Mouse (Mus musculus): ENCODE measurements around the gene Hey2. TPM values are rescaled to one million over a fixed set of nuclear protein-coding genes. Genes with fewer than 3 reads are reported as not detected.
A peak's percentile ranks its signal among the peaks of the same experiment; 100 is the strongest.

Gene Hey2
- 1 to 10 TPM; 4.9 to 6.1 TPM for total RNA-seq (2021)

DNA sequence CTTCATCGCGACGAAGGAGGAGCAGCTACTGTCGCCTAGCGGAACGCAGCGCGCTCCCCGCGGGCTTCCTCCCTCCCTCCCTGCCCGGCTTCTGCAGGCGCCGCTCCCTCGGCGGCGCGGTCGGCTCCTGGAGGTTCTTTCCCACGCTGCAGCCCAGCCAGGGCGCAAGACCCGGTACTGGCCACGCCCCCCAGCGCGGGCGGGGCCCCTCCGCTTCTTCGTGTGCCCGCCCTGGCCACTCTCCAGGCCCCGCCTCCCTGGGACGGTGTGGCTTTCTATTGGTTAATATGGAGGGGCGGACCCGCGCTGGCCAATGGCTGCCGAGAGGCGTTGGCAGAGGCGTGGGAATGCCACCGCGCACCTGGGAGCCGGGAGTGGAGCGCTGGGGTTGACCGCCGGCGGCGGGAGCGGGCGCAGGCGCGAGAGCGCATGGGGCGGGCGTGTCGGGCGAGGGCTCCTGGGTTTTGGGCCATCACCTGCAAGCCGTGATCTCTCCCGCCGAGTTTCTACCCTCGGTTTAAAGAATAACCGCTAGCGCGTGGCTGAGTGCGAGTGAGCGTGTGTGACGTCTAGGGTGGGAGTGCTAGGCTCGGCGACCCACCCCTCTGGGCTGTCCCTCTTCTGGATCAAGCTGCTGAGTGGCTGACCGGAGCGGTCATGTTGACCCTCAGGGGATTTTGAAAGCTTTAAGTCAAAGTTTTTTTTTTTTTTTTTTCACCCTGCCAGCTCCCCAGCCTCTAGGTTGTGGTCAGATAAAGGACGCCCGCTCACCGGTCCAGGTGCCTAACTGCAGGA is at the start of gene Hey2:
TSS of gene Hey2 (minus strand) at position 159 of the 795 bp plus-strand sequence.
- DNase-seq (ENCODE audit: extremely low spot score in 1 of 2, low spot score in 1 of 2) = peak; percentile 98

DNA sequence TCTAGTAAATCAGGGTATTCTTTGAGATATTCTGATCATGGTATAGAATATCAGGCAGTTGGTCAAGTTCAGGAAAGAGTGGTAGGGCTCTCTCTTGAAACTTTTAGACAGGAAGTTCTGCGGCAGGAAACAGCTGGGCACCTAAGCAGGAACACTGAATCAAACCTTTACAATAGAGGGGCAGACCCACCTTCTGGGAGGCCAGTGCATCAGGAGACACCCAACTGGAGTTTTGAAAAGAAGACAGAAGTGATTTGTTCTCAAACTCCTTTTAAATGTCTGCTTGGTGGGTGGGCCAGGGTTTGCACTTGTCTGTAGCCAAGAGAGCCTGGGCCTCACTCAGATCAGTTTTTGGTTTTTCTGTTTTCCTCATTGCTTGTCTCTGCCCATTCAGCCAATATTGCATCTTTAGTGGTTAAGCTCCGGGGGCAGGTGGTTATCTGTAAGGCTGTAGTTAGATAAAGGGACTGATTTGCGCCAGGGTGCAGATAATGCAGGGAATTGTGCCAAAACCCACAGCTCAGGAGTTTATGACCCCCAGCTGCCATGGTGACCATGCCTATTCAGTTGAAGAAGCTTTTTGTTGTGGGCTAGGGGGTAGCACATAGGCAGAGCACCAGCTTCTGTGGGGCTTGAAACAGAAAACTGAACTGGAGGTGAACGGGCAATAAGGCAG is 40.6 kb upstream of the Hey2 start:
- no peak for DNase-seq (ENCODE audit: extremely low spot score in 1 of 2, low spot score in 1 of 2)

DNA sequence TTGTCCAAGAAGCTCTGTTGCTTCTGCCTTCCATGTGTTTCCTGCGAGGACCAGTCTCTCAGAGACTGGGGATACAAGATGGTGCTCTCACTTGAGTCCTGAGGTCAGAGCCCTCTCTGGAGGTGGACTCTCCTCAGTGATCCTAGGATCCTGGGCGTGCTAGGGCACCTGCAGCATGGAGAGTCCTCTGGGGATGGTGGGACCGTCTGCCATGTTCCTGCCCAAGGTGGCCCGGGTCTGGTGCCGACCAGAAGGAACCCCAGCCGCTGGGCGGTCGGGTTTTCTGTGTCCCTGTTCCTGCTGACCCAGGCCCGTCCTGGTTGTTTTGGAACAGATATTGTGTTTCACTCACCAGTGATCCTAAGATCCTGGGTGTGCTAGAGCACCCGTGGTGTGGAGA is 38.5 kb upstream of the Hey2 start:
- DNase-seq (ENCODE audit: extremely low spot score in 1 of 2, low spot score in 1 of 2) = no peak

DNA sequence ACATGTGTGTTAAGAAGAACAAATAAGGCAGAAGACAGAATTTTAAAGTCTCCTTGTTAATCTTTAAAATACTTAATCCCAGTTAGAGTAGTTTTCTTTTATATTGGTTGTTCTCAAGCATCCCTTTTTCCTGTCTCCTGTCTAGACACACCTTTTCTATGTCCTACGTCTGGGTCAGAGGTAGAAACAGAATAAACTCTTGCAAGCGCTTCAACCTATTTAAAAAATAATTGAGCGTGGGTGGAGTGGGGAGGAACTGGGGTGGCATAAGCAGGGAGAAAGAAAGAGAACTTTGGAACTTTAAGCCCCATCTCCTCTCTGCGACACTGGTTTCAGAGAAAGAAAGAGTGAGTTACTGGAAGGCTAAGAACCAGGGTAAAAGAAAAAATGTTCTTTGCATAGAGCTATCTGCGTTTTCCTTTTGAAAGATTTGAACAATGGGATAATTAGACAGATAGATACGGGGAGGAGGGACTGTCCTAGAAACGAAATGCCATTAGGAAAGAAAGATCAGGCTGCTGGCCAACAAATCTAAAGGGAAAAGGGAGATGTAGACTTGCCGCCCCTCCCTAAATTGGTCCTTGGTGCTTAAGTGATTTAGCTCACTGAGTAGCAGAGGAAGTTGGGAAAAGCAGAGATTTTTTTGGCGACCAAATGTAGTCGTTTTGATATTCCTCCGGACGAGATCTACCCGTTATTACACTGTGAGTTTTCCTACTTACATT is 2.7 kb upstream of the Hey2 start:
- DNase-seq (ENCODE audit: extremely low spot score in 1 of 2, low spot score in 1 of 2) = no peak

DNA sequence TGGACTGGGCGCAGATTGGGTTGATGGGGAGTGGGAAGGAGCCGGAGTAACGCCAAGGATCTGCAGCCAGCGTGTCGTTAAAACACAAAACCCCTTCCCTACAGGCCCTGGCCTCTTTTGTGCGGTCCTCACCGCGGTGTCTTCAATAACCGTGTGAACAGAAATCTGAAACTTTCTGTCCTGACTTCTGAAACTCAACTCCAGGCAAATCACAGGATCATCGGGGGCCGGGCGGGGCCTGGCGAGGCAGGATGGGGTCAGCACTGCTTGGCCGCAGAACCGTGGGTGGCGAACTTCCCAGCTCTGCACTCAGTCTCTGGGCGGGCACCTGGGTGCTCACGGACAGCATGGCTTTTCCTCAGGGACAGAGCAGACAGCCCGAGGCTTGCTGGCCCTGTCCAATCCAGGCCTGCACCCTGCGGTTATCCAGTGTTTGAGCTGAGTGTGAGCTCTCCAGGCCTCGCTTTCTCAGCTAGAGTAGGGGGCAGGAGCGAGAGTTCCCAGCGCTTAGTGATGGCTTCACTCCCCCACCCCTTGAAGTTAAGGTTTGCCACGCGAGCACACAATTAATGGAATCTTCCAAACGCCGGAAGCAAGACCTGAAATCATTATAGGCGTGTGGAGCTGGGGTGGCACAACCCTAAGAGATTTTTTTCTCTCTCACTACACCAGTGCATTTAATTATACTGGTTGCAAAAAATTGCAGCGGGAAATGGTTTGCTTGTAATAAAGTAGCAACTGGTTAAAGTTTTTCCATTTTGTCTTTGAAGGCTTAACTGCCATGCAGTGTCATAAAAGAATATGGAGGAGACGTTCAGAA is 1.8 kb upstream of the Hey2 start:
- no peak for DNase-seq (ENCODE audit: extremely low spot score in 1 of 2, low spot score in 1 of 2)

DNA sequence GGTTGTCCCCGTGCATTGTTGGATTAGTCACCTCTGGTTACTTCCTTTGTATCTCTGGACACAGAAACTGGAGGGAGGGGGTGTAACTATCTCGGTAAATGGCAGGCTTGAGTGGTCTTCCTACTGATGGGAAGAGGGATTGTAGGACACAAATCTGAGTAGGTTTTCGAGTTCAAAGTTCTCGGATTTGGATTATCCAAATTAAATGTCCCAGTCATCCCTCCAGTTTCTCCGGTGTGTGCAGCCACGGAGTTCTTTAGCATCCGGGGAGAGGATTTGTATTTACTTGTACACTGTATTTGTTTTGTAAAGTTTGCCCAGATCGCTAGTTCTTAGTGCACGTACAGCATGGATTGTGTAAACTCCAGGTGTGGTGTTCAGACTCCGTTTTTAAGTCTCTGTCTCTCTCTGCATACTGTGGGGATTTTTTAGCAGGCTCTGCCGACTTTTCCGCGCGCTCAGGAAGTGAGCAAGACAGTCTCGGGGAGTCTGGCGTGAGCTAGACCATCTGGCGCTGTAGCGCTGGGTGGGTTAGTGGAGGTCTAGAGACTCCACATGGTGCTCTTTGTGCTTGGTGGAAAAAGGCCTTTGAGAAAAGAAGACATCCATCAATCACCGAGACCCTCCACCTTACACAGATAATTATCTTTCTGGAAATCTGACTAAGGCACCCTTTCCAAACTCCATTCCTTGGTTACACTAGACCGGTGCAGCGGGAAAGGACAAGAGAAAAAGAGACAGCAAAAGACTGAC is 1.0 kb upstream of the Hey2 start:
- DNase-seq (ENCODE audit: extremely low spot score in 1 of 2, low spot score in 1 of 2) = no peak

DNA sequence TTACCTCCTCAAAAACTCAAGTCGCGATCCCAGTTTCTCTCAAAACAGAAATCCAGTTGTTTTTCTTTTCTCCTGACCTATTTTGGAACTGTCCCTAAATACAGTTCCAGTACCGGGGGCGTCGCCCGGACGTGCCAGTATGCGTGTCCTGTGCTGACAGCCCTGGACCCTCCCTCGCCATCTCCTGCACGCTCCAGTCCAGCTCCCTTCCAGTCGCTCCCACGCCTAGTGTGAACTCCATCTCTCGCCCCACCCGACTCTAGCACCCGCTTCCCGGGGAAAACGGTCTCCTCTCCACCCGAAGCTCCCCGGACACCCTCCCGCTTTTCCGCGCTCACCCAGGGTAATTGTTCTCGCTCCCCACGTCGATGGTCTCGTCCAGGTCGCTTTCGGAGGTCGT is 373 bp downstream of the Hey2 start:
- DNase-seq (ENCODE audit: extremely low spot score in 1 of 2, low spot score in 1 of 2) = no peak

DNA sequence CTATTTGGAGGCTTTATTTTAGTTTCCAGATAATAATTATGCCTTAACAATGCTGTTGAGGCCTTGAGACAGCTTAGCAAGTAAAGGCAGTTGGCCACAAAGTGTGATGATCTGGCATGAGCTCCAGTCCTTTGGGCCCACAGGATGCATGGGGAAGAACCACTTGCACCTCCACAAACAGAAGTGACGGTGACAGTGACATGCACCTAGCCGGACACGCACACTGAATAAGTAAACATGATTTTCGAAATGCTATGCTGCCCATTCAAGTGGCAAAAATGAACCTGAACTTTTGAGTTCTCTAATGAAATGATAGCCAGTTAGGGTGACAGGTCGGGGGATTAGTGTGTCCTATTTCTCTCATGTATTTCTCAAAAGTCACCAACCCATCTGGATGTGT is 1.8 kb downstream of the Hey2 start:
- DNase-seq (ENCODE audit: extremely low spot score in 1 of 2, low spot score in 1 of 2) = no peak

DNA sequence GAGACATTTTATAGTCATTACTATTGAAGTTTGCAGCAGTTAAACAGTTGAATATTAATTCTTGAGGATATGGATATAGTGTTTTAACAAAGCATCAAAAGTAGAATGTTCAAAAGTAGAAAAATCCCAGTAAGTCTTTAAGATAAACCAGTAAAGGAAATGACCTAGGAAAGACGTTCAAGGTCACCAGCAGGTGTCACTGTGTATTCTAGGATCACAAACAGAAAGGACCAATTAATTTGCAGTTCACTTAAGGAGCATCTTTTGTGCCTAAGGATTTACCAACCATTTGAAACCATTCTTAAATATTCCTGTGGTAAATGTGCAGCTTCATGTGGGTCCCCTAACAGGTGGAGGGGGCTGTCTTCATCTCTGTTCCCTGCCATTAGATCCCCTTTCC is 4.4 kb downstream of the Hey2 start:
- DNase-seq (ENCODE audit: extremely low spot score in 1 of 2, low spot score in 1 of 2) = no peak

DNA sequence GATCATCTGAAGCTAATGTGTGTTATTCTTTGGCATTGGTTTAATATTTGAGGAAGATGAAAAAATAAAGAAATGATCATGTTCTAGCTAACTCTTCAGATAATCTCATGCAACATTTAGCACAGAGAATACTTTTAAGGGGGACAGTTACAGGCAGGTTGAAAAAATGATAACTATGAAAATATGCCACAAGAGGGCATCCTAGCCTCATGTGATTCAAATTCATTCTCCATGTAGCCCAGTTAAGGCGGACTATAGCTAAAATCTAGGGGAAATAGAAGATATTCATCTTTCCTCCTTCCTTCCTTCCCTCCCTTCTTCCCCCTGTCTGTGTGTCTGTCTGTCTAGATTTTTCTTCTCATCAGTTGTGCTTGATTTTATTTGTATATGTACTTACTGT is 17.6 kb downstream of the Hey2 start:
- DNase-seq (ENCODE audit: extremely low spot score in 1 of 2, low spot score in 1 of 2) = no peak

DNA sequence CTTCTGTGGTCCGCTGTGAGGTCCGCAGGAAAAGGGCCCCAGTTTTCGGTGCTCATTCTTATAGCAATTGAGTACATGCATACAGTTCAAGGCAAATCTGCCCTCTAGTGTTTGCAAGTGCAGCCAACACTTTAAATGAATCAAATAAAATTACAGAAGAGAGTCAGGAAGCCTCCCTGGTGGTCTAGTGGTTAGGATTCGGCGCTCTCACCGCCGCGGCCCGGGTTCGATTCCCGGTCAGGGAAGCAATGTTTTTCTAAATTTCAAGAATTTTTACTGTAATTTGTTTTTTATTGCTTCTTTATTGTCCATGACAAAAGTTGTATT is 31.7 kb downstream of the Hey2 start:
- peak; percentile 67 to 83 for DNase-seq (ENCODE audit: extremely low spot score in 1 of 2, low spot score in 1 of 2)

DNA sequence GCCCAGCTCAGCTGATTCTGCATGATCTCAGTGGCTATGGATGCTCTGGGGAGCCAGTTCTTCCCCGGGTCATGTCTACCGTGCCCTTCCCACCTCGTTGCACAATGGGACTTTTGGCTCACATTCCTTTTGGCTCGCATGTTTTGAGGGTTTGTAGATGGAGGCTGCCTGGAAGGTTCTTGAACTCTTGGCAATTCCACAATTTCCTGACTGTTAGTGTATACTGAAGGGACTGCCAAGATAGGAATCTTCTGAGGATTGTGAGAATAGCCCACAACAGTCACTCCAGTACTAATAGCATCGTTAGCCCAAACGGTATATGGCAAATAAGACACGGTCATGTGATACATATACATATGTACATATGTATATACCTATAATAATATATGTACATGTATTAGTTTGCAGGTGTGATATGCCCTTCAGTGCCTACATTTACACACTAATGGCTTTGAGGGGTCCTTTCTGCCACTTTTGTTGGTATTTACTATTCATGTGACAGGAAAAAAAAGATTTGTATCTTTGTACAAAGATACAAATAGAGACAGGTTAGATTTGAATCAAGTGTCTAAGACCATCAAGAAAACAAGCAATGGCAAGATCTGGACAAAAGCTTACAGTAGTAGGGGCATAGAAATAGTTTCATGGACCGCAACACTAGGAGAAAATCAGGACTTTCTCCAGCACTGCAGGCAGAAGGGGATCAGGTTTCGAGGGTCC is 32.2 kb downstream of the Hey2 start:
- DNase-seq (ENCODE audit: extremely low spot score in 1 of 2, low spot score in 1 of 2) = no peak

DNA sequence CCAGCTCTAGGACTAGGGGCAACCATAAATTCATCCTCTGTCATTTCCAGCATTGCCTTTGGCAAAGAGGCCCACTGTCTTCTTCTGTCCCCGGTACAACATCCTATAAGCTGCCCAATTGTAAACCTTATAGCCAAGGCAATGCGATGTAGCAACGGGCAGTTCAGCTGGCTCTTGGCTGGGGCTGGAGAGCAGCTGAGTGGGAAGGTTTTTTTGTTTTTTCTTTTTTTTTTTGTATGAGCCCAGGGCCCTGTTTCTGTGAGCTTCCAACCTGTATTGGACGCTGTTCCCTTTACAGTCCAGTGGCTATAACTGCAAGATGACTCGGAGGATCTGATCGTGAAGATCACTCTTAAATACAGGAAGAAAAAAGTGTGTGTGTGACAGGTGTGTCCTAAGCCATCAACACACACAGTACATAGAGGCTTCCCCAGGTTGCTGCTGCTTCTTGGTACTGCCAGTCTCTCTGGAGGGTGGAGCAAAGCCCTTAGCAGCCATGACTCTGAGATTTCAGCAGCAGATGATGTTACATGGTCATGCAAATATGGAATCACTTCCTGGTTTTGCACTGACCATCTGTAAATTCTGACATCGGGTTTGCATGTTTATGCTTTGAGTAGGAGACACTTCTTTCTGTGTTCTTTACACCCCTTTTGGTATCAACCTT is 38.9 kb downstream of the Hey2 start:
- DNase-seq (ENCODE audit: extremely low spot score in 1 of 2, low spot score in 1 of 2) = no peak

DNA sequence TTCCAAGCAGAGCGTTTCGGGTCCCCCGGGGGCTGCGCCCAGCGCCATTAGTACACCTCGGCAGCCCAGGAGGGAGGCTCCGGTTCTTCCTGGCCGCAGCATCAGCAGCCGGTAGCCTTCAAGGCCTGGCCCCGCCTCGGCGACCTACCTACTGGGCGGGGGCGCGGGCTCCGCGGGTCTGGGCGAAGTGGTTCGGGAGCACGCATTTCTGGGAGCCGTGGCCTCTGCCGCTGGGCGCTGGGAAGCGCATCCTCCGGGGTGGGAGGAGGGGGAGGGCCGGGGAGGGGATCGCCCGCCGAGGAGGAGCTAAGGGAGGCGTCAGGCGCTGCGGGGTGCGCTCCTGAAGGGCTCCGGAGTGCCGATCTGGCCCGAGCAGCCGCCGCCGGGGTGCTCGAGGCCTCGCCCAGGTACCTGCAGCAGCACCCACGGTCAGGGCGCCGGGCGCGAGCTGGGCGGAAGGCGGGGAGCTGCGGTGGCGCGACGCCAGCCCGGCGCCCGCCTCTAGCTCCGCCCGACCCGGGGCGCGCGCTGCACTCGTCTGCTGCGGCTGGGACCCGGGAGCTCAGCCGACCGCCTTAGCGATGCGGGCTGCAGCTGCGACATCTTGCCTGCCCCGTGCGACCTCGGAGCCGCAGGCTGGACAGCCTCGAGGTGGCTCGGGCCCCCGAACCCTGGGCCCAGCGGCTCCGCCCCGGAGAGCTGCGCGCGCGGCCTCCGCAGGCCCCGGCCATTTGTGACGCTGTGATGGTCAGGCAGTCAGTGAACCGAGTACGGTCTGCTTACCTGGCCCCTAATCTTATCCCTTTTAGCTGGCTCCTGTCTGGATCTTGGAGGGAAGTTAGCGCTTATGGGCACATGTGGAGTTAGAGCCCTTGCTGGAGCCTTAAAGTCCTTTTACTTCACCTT is 39.7 kb downstream of the Hey2 start, which contains the start of gene Ncoa7:
TSS of gene Ncoa7 (minus strand) at position 646 of the 906 bp plus-strand sequence.
- DNase-seq (ENCODE audit: extremely low spot score in 1 of 2, low spot score in 1 of 2) = peak; percentile 61 to 79

DNA sequence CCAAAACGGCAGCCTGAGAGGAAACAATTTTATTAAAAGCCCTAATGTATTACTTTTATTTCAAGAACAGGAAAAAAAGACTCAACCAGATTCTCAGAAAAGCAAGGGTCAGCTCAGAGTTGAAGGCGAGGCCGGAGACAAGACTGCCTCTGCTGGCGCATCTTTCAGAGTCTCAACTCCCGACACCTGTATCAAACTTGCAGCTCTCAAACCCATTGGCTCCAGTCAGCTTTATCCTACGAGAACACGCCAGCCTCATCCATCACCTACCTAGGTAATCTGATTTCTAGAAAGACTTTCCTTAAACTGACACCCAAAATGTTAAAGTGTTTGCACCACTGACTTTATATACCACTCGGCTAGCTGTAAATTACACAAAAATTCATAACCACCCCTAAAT is 40.6 kb downstream of the Hey2 start:
- peak in 1 of 2 experiments; percentile 16 for DNase-seq (ENCODE audit: extremely low spot score in 1 of 2, low spot score in 1 of 2)

DNA sequence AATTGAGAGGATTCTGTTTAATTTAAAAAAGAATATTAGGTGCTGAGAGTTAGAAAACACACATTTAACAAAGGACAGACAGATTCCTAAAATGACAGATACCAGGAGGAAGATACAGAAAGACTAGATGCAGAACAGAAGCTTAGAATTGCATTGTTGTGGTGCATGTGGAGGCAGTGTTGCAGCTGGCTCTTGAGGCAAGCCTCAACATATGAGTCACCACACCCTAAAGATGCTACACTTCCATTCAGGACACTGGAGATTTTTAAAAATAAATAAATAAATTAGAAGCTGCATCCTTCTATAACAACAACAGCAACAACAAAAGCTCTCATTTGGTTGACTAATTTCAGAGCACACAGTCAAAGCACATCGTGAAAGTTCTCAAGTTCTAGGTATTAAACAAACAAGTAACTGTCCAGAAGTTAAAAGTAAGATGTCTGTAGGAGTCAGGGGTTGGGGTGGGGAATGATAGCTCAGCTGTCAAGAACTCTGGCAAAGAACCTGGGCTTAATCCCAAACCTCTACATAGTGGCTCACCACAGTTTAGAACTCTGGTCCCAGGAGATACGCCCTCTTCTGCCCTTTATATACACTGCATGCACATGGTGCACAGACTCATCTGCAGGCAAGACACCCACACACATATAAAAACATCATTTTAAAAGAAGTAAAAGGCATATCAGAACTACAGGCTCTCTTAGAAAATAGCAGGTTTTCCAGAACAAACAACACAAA is 42.7 kb downstream of the Hey2 start:
- no peak for DNase-seq (ENCODE audit: extremely low spot score in 1 of 2, low spot score in 1 of 2)
